Mouse (Mus musculus) WW6 (cell line): ENCODE measurements around the gene Asxl2.

Experiments
- DNase-seq: peaks from one replicate; pipeline ENCODE4 v3.0.0-alpha.2; 2013; ENCODE audit warnings: low read depth, low spot score

The Asxl2 gene

GRCm38 (mm10) chr12:3546121-3546658, 119.5 kb downstream of the Asxl2 start:
- DNase-seq, result no peak

- no peak for DNase-seq
Measured at GRCm38 (mm10) chr12:3546781-3547180, 120.1 kb downstream of the Asxl2 start.

- no peak for DNase-seq
Measured at GRCm38 (mm10) chr12:3547506-3547905, 120.8 kb downstream of the Asxl2 start.

GRCm38 (mm10) chr12:3547911-3548310, 121.3 kb downstream of the Asxl2 start:
- DNase-seq, result no peak

- no peak for DNase-seq
Measured at GRCm38 (mm10) chr12:3548582-3549211, 122.0 kb downstream of the Asxl2 start.

GRCm38 (mm10) chr12:3550280-3550679, 123.6 kb downstream of the Asxl2 start:
- peak; percentile 76 for DNase-seq
